Mouse (Mus musculus) kidney, adult 8-10 months (tissue): ENCODE data around the gene Psma3.
A peak's percentile ranks its signal among the peaks of the same experiment; 100 is the strongest.
"Not testable (repeated sequence)": the region's sequence is repeated elsewhere in the genome, so short reads cannot be mapped to it uniquely, and the experiment has no call there.

Experiments used
- DNase-seq, 2 experiments: peaks; one replicate each; pipeline ENCODE4 v3.0.0; 2022

The Psma3 gene

DNA sequence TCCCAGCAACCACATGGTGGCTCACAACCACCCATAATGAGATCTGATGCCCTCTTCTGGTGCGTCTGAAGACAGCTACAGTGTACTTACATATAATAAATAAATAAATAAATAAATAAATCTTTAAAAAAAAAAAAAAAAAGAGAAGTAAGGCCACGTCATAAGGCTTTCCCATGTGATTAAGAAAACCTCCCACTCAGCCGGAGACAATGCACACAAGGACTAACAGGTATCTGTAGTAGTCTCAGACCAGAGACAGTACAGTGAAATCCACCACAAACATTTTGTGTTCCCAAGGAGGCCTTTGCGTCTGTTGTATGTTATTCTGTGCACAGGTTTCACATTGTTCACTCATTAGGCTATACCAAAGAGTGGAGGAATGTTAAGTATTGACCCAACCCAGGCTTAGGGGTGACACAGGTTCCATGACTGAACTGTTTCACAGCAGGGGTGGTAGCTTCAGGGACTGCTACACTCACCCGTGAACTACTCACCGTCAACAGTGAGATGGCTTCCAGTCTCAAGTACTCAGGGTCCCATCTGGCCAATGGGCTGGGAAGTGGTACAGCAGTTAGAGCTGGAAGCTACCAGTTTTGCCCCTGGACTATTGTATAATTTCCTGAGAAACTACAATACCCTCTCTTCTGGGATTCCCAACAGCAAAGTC lies 29.5 kb downstream of the Psma3 start:
- DNase-seq: no peak

DNA sequence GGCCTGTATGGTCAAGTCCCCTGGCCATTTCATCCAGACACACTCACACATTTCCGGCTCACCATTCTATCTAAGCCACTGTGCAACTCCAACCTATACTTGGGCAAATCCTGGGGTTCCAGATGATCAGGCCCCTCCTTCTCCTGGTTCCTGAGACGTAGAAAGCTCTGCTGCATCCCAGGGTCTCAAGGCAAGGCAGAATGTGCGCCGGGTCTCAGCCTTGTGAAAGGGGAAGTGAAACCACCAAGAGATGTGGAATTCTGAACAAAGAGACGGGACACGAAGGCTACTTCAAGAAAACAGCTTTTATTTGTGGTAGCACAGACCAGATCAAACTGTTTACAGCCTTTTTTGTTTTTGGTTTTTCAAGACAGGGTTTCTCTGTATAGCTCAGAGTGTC lies 31.7 kb downstream of the Psma3 start:
- no peak for DNase-seq

DNA sequence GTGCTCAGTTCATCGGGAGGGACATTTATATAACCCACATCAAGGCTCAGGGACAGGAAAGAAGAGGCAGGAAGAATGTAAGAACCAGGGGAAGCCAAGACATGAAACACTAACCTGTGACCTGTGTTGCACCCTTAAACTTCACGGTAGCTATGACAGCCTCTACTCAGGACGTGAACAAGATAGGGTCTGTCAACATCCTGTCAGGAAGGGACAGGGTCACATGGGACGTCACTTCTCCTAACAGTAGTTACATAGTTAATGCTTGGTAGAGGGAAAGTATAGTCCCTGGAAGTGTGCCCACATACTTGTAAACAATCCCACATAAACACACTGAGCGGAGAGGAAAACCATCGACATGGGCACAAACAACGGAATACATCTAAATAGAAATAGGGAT lies 32.5 kb downstream of the Psma3 start:
- DNase-seq: no peak

DNA sequence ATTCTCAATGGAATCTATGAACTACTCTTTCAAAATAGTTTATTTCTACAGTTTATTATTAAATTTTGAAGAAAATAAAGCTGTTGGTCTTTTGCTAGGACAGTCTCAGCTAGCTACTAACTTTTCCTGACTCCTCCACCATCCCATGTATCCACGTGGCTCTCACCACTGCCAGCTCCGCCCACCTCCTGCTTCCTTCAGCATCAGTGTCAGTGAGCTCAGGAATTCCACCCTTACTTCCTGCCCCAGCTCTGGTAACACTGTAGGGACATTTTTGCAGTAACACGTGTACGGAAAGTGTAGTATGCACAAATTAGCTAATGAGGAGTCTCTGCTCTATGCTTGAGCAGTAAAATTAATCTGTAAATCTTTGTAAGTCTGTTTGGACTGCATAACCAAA lies 35.3 kb downstream of the Psma3 start:
- DNase-seq: peak; percentile 58 to 59

DNA sequence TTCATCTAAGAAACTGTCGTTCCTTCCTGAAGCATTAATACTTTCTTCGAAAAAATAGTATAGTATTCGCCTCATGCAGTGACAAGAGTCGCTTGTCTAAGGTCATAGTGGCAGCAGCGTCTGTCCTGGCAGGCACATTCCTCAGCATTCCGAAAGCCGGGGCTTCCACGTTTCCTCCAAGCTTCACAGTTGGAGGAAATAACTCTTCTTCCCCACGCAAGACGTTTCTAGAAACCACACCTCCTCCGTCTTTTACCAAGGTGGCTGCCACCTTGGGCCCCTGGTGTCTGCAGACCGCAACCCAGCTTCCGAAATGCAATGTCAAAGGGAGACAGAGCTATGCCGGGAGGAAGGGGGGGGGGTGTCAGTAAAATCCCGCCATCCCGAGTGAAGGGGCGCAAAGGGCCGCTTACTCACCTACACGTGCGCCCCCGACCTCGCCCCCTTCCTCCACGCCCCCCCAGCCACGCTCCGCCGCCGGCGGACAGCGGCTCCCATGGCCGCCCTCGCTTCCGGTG lies 40.5 kb downstream of the Psma3 start:
- DNase-seq: no peak

DNA sequence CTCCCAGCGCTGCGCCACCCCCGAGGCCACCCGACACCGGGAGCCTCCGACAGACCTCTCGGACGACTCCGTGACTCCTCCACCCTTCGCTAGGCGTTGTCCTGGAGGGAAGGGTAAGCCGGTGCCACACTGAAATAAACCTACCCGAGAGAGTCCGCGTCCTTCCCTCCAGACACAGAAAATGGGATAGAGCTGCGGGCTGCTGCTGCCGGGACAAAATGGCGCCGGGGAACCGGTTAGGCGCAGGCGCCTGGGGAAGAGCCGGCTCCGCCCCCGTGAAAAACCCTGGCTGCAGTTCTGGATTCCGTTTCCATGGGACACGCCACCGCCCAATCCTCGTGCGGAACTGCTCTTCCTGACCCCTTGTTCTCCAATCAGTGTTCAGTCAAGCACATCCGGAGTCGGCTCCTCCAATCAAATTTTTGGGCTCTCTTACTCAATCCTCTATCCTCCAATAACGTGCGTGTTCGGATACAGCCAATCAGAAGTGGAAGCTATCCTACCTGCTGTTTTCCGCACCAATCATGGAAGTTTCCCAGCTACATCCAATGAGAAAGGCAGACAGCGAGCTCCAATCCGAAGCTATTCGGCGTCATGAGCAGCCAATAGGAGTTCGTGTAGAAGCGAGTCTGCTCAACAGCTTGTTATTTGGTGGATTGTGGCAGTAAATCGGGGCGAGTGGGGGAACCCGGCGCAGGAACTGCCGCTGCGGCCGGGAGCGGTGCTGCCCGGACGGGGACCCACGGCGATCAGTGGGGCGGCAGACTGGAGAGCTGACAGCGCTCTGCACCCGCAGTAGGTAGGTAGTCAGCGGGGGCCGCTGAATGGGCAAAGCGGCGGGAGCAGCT lies 41.2 kb downstream of the Psma3 start, which contains the start of gene Arid4a:
Arid4a (plus strand) TSS at position 628 of the 848 bp plus-strand sequence.
- peak; percentile 99 to 100 for DNase-seq

DNA sequence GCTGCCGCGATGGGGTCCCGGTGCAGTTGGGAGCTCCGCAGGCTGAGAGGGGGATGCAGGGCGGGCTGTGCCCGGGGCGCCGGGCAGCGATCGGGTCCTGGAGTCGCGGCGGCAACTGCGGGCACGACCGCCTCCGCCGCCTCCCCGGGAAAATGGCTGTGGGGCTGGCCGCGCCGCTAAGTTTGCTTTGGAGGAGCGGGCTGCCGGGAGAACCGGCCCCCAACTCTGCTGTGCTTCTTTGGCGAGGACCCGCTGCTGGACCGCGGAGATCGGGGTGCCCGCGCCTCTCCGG lies 41.7 kb downstream of the Psma3 start:
- peak; percentile 30 to 33 for DNase-seq

DNA sequence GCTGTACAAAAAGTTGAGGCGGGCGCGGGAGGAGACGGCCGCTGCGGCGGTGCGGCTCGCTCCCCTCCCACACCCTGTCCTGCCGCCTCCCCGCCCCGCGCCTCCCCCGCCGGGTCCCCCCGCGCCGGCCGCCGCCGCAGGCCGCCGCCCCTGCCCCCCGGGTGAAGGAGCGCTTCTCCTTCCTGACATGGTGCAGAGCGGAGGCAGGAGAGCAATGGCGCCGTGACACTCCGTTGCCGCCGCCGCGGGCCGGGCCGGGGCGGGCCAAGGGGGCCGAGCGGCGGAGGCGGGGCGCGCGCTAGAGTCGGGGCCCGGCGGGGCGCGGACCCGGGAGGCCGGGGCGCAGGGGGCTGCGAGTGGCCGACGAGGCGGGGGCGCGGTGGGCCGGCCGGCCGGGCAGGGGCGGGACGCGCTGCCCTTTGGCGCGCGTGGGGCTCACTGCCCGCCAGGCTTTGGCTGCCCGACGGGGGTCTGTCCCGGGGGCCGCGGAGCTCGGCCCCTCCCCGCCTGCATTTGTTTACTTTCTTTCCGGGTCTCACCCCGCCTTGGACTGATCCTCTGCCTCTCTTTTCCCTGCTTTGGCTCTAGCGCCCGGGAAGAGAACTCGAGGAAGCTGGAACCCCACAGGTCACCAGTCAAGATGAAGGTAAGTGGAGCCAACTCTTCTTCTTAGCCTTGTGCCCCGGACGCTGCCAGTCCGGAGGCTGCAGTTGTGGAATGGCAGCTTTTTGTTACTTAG lies 42.3 kb downstream of the Psma3 start:
- peak; percentile 38 to 47 for DNase-seq

DNA sequence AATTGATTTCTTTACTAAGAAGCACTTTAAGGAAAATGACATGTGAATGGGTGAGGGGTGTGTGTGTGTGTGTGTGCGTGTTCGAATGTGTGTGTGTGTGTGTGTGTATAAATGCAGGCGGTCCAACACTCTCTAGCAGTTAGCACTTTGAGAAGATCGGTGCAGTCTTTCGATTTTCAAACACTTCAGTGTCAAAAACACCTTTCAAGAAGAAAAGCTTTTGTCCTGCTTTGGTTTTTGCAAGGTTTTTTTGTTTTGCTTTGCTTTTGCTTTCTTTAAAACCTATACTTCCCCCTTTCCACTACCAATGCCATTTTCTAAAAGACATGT lies 42.8 kb downstream of the Psma3 start:
- DNase-seq: no peak

DNA sequence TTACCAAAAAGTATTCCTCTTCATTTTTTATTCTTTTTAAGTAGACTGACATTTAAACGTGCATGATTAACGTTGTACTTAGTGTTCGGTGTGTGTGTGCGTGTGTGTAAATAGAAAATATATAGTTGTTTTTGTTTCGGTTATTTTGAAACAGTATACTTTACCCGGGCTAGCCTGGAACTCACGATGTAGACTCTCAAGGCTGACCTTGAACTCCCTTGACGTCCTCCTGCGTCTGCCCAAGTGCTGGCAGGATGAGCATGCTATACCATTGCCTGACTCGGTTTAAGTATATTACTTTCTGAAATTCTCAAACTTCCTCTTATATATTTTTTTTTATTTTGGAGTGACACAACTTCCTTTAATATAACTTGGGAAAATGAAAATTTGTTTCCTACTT lies 43.4 kb downstream of the Psma3 start:
- DNase-seq: no peak

DNA sequence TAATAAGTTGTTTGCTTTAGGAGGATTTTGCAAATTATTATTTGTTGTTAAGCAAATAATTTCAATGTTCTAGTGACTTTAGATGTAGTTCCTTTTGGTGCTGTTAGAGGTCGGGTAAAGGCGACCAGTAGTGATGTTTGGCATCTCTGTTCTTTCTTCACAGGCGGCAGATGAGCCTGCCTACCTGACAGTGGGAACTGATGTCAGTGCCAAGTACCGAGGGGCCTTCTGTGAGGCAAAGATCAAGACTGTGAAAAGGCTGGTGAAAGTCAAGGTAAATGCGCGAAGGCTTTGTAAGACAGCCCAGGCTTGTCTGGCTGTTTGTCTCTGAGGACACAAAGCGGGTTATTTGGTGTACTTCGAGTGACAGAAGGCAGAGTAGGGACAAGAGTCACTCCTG lies 44.8 kb downstream of the Psma3 start:
- DNase-seq: no peak

DNA sequence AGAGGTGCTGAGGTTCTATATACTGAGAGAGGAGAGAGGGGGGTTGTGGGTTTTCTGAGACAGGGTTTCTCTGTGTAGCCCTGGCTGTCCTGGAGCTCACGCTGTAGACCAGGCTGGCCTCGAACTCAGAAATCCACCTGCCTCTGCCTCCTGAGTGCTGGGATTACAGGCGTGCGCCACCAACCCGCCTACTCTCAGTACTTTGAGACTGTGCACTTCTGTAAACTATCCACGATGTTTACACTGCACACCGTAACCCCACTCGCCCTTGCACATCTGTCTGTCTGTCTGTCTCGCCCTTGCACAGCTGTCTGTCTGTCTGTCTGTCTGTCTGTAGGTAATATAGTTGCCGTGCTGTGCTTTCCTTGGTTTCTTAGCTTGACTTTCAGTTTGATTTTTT lies 50.0 kb downstream of the Psma3 start:
- no peak for DNase-seq

DNA sequence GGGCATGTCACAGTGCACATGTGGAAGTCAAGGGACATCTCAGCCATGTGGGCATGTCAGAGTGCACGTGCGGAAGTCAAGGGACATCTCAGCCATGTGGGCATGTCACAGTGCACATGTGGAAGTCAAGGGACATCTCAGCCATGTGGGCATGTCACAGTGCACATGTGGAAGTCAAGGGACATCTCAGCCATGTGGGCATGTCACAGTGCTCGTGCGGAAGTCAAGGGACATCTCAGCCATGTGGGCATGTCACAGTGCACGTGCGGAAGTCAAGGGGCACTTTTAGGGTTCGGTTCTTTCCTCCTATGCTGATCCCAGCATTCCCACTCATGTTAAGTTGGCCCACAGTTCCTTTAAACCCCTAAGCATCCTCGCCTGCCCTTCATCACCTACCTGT lies 53.8 kb downstream of the Psma3 start:
- DNase-seq: not testable (repeated sequence)

DNA sequence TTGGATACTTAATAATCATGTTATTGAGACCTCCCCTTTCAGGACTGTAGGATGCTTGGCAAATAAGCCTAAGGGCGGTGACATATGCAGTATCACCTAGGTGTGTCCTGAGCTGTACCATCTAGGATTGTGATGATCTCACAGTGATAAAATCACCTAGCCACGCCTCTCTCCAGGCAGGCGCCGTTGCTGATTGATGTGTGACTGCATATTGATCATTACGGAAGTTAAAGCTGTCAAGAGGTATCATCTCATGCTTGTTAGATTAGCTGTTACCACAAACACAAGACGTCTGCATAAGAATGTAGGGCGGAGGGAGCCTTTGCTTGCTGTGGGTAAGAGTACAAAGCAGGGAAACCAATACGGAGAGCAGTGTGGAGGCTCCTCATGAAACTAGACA lies 55.8 kb downstream of the Psma3 start:
- no peak for DNase-seq

DNA sequence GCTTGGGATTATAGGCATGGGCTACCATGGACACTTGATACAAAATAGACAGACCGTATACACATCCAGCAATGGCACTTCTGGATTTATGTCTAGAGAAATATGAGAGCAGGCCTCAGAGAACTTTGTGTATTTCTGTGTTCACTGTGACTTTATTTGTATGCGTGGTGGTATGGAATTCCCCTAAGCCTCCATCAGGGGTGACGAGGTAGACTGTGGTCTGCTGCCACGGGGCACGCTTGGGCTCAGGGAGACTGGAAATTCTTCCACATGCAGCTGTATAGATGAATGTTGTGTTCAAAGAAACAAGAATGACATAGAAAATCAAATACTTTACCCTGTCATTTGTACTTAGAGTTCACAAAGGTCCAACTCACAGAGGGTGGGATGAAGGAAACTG lies 56.3 kb downstream of the Psma3 start:
- no peak for DNase-seq

DNA sequence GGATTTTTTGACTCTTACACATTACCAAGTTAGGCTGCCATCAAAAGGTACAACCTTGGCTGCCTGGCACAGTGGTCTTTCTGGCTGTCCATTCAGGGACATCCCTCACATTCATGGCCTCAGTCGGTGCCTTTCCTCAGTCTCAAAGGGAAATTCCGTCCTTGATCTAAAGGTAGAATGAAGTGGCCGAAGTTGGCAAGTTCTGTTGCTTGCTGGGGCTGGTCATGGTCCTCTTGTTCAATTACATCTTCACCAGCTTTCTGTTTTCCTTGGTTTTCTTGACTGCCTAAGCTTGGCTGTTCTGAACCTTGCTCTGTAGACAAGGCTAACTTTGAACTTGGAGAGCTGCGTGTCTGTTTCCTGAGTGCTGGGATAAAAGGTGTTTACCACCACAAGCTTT lies 61.4 kb downstream of the Psma3 start:
- DNase-seq: no peak

DNA sequence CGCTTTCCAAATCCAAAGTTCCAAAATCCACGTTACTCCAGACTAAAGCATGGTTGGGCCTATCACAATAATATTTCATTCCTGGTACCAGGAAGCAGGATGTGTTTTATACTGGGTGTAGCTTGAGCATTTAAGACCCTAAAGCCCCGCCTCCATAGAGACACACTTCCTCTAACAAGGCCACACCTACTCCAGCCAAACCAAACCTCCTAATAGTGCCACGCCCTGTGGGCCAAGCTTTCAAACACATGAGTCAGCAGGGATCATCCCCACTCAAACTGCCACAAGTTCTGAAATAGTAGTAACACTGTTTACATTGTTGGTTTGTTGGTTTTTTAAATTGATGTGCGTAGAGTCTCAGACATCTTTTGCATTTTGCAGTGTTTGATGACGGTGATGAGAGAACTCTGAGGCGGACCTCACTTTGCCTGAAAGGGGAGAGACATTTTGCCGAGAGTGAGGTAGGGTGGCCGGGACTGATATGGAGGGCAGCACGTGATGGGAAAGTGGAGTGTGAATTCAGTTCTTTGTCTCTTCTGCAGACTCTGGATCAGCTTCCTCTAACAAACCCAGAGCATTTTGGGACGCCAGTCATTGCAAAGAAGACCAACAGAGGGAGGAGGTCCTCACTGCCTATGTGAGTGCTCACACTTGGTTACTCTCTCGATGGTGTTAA lies 62.4 kb downstream of the Psma3 start:
- no peak for DNase-seq

DNA sequence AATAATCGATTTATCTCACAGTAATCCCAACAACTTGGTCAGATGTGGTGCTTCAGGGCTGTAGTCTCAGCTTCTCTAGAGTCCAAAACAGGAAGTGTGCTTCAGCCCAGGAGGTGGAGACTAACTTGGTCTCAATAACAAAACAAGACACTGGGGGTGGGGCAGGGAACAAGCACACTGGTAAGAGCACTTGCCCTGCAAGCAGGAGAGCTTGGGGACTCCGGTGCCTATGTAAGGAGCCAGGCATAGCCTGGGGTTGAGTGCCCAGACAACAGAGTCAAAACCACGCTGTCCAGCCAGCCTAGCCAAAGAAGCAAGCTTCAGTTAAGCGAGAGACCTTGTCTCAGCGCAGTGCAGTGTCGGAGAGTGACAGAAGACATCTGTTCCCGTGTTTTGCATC lies 66.0 kb downstream of the Psma3 start:
- peak; percentile 48 to 50 for DNase-seq

DNA sequence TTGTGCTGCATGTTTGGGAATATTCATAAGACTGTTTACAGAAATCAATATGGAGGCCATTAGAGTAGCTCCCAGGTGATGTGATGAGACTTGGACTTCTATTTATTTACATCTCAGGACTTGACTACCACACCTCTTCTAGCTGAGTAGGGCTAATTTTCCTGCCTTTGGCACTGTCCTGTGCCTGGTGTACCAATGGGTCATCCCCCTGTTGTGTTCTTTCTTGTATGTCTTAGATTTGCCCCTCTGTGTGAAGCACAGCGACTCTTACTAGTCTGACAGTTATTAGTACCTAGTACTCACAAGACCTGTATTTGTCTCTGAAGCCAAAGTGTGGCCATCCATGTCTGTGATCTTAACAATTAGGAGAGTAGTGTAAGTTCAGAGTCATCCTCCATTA lies 68.0 kb downstream of the Psma3 start:
- no peak for DNase-seq

DNA sequence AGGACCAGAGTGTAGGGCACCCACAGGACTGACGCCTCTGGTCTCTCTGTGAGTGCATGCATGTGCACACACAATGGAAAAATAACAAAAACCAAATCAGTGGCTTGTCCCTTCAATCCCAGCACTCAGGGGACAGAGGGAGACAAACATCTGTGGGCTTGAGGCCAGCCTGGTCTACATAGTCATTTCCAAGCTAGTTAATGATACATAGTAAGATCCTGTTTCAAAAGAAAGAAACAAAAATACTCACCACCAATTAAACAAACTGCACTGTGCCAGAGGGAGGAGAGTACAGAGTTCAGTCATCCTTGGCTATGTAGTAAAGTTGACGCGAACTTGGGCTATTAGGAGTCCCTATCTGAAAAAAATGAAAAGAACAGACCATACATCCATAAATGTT lies 69.2 kb downstream of the Psma3 start:
- peak; percentile 56 to 70 for DNase-seq

DNA sequence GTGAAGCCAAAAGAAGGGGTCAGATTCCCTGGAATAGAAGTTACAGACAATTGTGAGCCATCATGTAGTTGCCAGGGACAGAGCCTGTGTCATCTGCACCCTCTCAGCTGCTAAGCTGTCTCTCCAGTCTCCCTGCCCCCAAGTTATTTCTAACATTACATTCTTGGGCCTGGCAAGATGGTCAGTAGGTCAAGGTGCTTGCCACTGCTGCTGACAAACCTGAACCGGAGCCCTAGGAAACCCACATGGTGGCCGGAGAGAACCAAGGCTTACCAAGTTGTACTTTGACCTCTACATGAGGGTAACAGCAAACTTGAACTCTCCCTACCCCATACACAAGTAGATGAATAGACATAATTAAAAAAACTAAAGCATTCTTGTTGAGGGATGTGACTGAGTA lies 70.1 kb downstream of the Psma3 start:
- peak; percentile 74 to 88 for DNase-seq
